Mouse (Mus musculus): ENCODE results near the gene Ccdc33.

The Ccdc33 gene

GRCm38 (mm10) chr9:58012486-58012885 is 106.1 kb downstream of the Ccdc33 start:
- DNase-seq (ENCODE audit: low read depth, low spot score), result no peak

- DNase-seq (ENCODE audit: low read depth, low spot score), result no peak
Measured at GRCm38 (mm10) chr9:58011552-58011951, 107.1 kb downstream of the Ccdc33 start.

- DNase-seq (ENCODE audit: low read depth, low spot score), result no peak
Measured at GRCm38 (mm10) chr9:58011027-58011426, 107.6 kb downstream of the Ccdc33 start.

- DNase-seq (ENCODE audit: low read depth, low spot score), result no peak
Measured at GRCm38 (mm10) chr9:58009588-58009987, 109.0 kb downstream of the Ccdc33 start.

- no peak for DNase-seq (ENCODE audit: low read depth, low spot score)
Measured at GRCm38 (mm10) chr9:58009015-58009362, 109.6 kb downstream of the Ccdc33 start.

- DNase-seq (ENCODE audit: low read depth, low spot score), result no peak
Measured at GRCm38 (mm10) chr9:58008336-58009014, 110.1 kb downstream of the Ccdc33 start.

- DNase-seq (ENCODE audit: low read depth, low spot score), result no peak
Measured at GRCm38 (mm10) chr9:58005753-58006461, 112.7 kb downstream of the Ccdc33 start, which contains the start of gene Cyp11a1. Cyp11a1 (plus strand) TSS chr9:58006411.

- DNase-seq (ENCODE audit: low read depth, low spot score), result no peak
Measured at GRCm38 (mm10) chr9:58003272-58003671, 115.4 kb downstream of the Ccdc33 start.

- DNase-seq (ENCODE audit: low read depth, low spot score), result no peak
Measured at GRCm38 (mm10) chr9:57999676-58000075, 118.9 kb downstream of the Ccdc33 start.

GRCm38 (mm10) chr9:57998685-57999084 is 119.9 kb downstream of the Ccdc33 start:
- no peak for DNase-seq (ENCODE audit: low read depth, low spot score)

GRCm38 (mm10) chr9:57998032-57998659 is 120.5 kb downstream of the Ccdc33 start:
- DNase-seq (ENCODE audit: low read depth, low spot score), result no peak

- no peak for DNase-seq (ENCODE audit: low read depth, low spot score)
Measured at GRCm38 (mm10) chr9:57997511-57998031, 121.1 kb downstream of the Ccdc33 start.

- DNase-seq (ENCODE audit: low read depth, low spot score), result no peak
Measured at GRCm38 (mm10) chr9:57995282-57995681, 123.3 kb downstream of the Ccdc33 start.

- DNase-seq (ENCODE audit: low read depth, low spot score), result no peak
Measured at GRCm38 (mm10) chr9:57992781-57993591, 125.6 kb downstream of the Ccdc33 start.

GRCm38 (mm10) chr9:57992060-57992459 is 126.6 kb downstream of the Ccdc33 start:
- no peak for DNase-seq (ENCODE audit: low read depth, low spot score)

GRCm38 (mm10) chr9:57990438-57991110 is 128.0 kb downstream of the Ccdc33 start:
- DNase-seq (ENCODE audit: low read depth, low spot score), result no peak

- DNase-seq (ENCODE audit: low read depth, low spot score), result no peak
Measured at GRCm38 (mm10) chr9:57989309-57989708, 129.3 kb downstream of the Ccdc33 start.

- no peak for DNase-seq (ENCODE audit: low read depth, low spot score)
Measured at GRCm38 (mm10) chr9:57988098-57988497, 130.5 kb downstream of the Ccdc33 start.

- DNase-seq (ENCODE audit: low read depth, low spot score), result no peak
Measured at GRCm38 (mm10) chr9:57986293-57986692, 132.3 kb downstream of the Ccdc33 start.

GRCm38 (mm10) chr9:57985304-57985703 is 133.3 kb downstream of the Ccdc33 start:
- DNase-seq (ENCODE audit: low read depth, low spot score), result peak; percentile 93

- no peak for DNase-seq (ENCODE audit: low read depth, low spot score)
Measured at GRCm38 (mm10) chr9:57980570-57980969, 138.1 kb downstream of the Ccdc33 start.
